Mouse (Mus musculus): ENCODE results near the gene Prpf6. TPM values are rescaled to one million over a fixed set of nuclear protein-coding genes. Genes with fewer than 3 reads are reported as not detected.

Prpf6 gene
- polyA plus RNA-seq, 1 experiment: 80.1 TPM

GRCm38 (mm10) chr2:181581016-181581401 is 10.7 kb upstream of the Prpf6 start:
- no peaks in the 10 kb centered on the region for H3K36me3 ChIP-seq (ENCODE audit: control insufficient read depth, insufficient read depth, low read length, poor library complexity, severe bottlenecking)
- peak overlapping the region; percentile 18 for H3K27ac ChIP-seq (ENCODE audit: insufficient read depth, low read length)
- no peaks in the 10 kb centered on the region for H3K9me3 ChIP-seq (replicated peaks; ENCODE audit: control insufficient read depth, insufficient read depth, low read length, poor library complexity, severe bottlenecking)
- peak overlapping the region; percentile 54 for H3K9ac ChIP-seq (ENCODE audit: low read depth, poor library complexity, severe bottlenecking)
- H3K27me3 ChIP-seq (ENCODE audit: control insufficient read depth, insufficient read depth, low read length, poor library complexity, severe bottlenecking): no peaks in the 10 kb centered on the region
- TF ChIP-seq CTCF (IDR thresholded peaks at IDR 0.05; ENCODE audit: low read depth, low read length) (peak; percentile 92), EP300 (IDR thresholded peaks at IDR 0.05; ENCODE audit: insufficient read depth, low read depth, low read length) (peak; percentile 25; the same call in 1 of the 2 replicates), POLR2A (IDR thresholded peaks at IDR 0.05; ENCODE audit: insufficient read depth, low read length) (no peak)
- H3K4me3 ChIP-seq (ENCODE audit: low read depth, low read length): peak overlapping the region; percentile 84
- H3K4me1 ChIP-seq (ENCODE audit: control insufficient read depth, insufficient read depth, low read length): no peaks in the 10 kb centered on the region

DNA sequence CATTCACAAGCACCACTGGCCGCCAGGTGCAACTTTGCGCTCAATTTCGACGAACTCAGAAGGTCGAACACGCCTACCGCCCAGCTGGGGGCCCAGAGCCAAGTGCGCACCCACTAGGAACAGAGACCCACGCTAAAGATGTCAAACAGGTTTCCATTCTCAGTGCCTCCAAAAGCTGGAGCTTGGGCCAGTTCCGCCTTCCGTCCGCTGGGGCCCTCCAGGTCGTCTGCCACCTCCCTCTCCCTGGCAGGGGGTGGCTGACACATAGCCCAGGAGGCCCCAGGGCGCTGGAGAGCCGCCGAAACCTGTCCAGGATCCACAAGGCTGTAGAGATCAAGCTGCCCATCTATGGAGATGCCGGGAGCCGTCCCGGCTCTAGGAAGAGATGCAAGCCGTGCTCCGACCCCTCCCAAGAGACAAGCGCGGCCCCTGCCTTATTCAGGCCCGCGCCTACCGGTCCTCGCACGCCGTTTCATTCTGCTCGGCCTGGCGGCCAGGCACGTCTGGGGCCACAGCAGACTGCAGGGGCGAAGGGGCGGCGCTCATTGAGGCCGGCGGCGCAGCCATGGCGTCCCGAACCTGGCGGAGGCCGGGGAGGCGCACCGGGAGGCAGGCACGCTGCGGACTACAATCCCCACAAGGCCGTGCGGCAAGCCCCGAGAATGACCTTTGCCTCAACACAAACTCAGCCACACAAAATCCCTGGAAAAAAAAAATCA is 10.1 kb upstream of the Prpf6 start:
- Histone ChIP-seq H3K9me3 (replicated peaks; ENCODE audit: control insufficient read depth, insufficient read depth, low read length, poor library complexity, severe bottlenecking) (no peaks in the 10 kb centered on the region), H3K4me1 (ENCODE audit: control insufficient read depth, insufficient read depth, low read length) (no peaks in the 10 kb centered on the region), H3K4me3 (ENCODE audit: low read depth, low read length) (peak overlapping the region; percentile 84), H3K9ac (ENCODE audit: low read depth, poor library complexity, severe bottlenecking) (peak overlapping the region; percentile 54), H3K27ac (ENCODE audit: insufficient read depth, low read length) (peak overlapping the region; percentile 18), H3K36me3 (ENCODE audit: control insufficient read depth, insufficient read depth, low read length, poor library complexity, severe bottlenecking) (no peaks in the 10 kb centered on the region), H3K27me3 (ENCODE audit: control insufficient read depth, insufficient read depth, low read length, poor library complexity, severe bottlenecking) (no peaks in the 10 kb centered on the region)
- TF ChIP-seq EP300 (IDR thresholded peaks at IDR 0.05; ENCODE audit: insufficient read depth, low read depth, low read length) (no peak), CTCF (IDR thresholded peaks at IDR 0.05; ENCODE audit: low read depth, low read length) (no peak), POLR2A (IDR thresholded peaks at IDR 0.05; ENCODE audit: insufficient read depth, low read length) (no peak)

GRCm38 (mm10) chr2:181582358-181582757 is 9.3 kb upstream of the Prpf6 start:
- Histone ChIP-seq H3K9me3 (replicated peaks; ENCODE audit: control insufficient read depth, insufficient read depth, low read length, poor library complexity, severe bottlenecking) (no peaks in the 10 kb centered on the region), H3K9ac (ENCODE audit: low read depth, poor library complexity, severe bottlenecking) (no peak overlapping the region; the same call in 1 of the 2 replicates), H3K4me3 (ENCODE audit: low read depth, low read length) (no peak overlapping the region)

DNA sequence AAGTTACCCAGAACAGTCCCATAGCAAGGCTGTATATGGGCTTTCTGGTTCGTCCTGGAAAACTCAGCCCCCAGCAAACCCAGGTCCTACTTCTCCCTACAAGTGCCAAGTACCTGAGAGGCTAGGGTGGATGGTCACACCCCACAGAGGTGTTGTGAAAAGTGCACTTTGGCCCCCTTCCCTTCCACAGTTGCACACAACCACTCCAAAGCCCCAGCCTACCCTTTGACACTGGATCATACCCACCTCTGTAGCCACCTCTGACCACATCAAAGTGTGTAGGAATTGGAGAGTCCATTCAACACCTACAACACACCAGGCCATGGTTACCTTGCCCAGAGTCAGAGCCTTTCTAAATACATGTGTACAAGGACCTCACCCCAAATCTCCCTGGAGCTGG is 8.7 kb upstream of the Prpf6 start:
- TF ChIP-seq POLR2A (IDR thresholded peaks at IDR 0.05; ENCODE audit: insufficient read depth, low read length): no peak
- no peak for TF ChIP-seq CTCF (IDR thresholded peaks at IDR 0.05; ENCODE audit: low read depth, low read length)
- no peak for TF ChIP-seq EP300 (IDR thresholded peaks at IDR 0.05; ENCODE audit: insufficient read depth, low read depth, low read length)
- Histone ChIP-seq H3K9me3 (replicated peaks; ENCODE audit: control insufficient read depth, insufficient read depth, low read length, poor library complexity, severe bottlenecking) (no peaks in the 10 kb centered on the region), H3K4me3 (ENCODE audit: low read depth, low read length) (no peak overlapping the region), H3K27ac (ENCODE audit: insufficient read depth, low read length) (no peak overlapping the region), H3K27me3 (ENCODE audit: control insufficient read depth, insufficient read depth, low read length, poor library complexity, severe bottlenecking) (no peaks in the 10 kb centered on the region), H3K36me3 (ENCODE audit: control insufficient read depth, insufficient read depth, low read length, poor library complexity, severe bottlenecking) (peaks cover 6% of the 10 kb centered on the region; the same call in 1 of the 2 replicates), H3K4me1 (ENCODE audit: control insufficient read depth, insufficient read depth, low read length) (no peaks in the 10 kb centered on the region), H3K9ac (ENCODE audit: low read depth, poor library complexity, severe bottlenecking) (no peak overlapping the region)

More at GRCm38 (mm10) chr2:181582358-181582757, 9.3 kb upstream of the Prpf6 start:
- Histone ChIP-seq H3K4me1 (ENCODE audit: control insufficient read depth, insufficient read depth, low read length) (no peaks in the 10 kb centered on the region), H3K36me3 (ENCODE audit: control insufficient read depth, insufficient read depth, low read length, poor library complexity, severe bottlenecking) (peaks cover 6% of the 10 kb centered on the region; the same call in 1 of the 2 replicates), H3K27me3 (ENCODE audit: control insufficient read depth, insufficient read depth, low read length, poor library complexity, severe bottlenecking) (no peaks in the 10 kb centered on the region), H3K27ac (ENCODE audit: insufficient read depth, low read length) (no peak overlapping the region)
- no peak for TF ChIP-seq CTCF (IDR thresholded peaks at IDR 0.05; ENCODE audit: low read depth, low read length)
- no peak for TF ChIP-seq EP300 (IDR thresholded peaks at IDR 0.05; ENCODE audit: insufficient read depth, low read depth, low read length)
- TF ChIP-seq POLR2A (IDR thresholded peaks at IDR 0.05; ENCODE audit: insufficient read depth, low read length): no peak

- H3K27ac ChIP-seq (ENCODE audit: insufficient read depth, low read length): no peak overlapping the region
- peaks cover 6% of the 10 kb centered on the region; the same call in 1 of the 2 replicates for H3K36me3 ChIP-seq (ENCODE audit: control insufficient read depth, insufficient read depth, low read length, poor library complexity, severe bottlenecking)
- H3K9me3 ChIP-seq (replicated peaks; ENCODE audit: control insufficient read depth, insufficient read depth, low read length, poor library complexity, severe bottlenecking): no peaks in the 10 kb centered on the region
Observed at GRCm38 (mm10) chr2:181583460-181584257, 8.0 kb upstream of the Prpf6 start.

More at GRCm38 (mm10) chr2:181583460-181584257, 8.0 kb upstream of the Prpf6 start:
- Histone ChIP-seq H3K27me3 (ENCODE audit: control insufficient read depth, insufficient read depth, low read length, poor library complexity, severe bottlenecking) (no peaks in the 10 kb centered on the region), H3K4me3 (ENCODE audit: low read depth, low read length) (no peak overlapping the region), H3K4me1 (ENCODE audit: control insufficient read depth, insufficient read depth, low read length) (no peaks in the 10 kb centered on the region), H3K9ac (ENCODE audit: low read depth, poor library complexity, severe bottlenecking) (no peak overlapping the region)
- TF ChIP-seq POLR2A (IDR thresholded peaks at IDR 0.05; ENCODE audit: insufficient read depth, low read length) (no peak), CTCF (IDR thresholded peaks at IDR 0.05; ENCODE audit: low read depth, low read length) (no peak), EP300 (IDR thresholded peaks at IDR 0.05; ENCODE audit: insufficient read depth, low read depth, low read length) (no peak)

Measured in ES-Bruce4 (cell line).